Mouse (Mus musculus): ENCODE measurements around the gene Lag3. TPM values are rescaled to one million over a fixed set of nuclear protein-coding genes. Genes with fewer than 3 reads are reported as not detected.

The Lag3 gene
- polyA plus RNA-seq (2015; fragmentation: Nextera tagmentation; extraction: Ambion mirVana) = 1.7 and 3.1 TPM in 2 replicates

GRCm38 (mm10) chr6:124911533-124912218 is at the start of gene Lag3:
Lag3 (minus strand) TSS chr6:124911705.
- H3K4me1 ChIP-seq = peaks cover 55% of the 10 kb centered on the region
- H3K36me3 ChIP-seq = peaks cover 29% of the 10 kb centered on the region
- no peaks in the 10 kb centered on the region for H3K9me3 ChIP-seq
- H3K4me3 ChIP-seq = no peak within 1 kb of the TSS
- H3K27ac ChIP-seq = no peak within 1 kb of the TSS
- H3K27me3 ChIP-seq = peaks cover 22% of the 10 kb centered on the region
- H3K4me2 ChIP-seq (replicated peaks) = peak within 1 kb of the TSS; percentile 43
- peak within 1 kb of the TSS; percentile 43; the same call in 1 of the 2 replicates for H3K9ac ChIP-seq
- 15% methylated on average over 12 of the region's 13 CpGs for WGBS
- ATAC-seq (ENCODE audit: low FRiP score, low read depth) = no peak

DNA sequence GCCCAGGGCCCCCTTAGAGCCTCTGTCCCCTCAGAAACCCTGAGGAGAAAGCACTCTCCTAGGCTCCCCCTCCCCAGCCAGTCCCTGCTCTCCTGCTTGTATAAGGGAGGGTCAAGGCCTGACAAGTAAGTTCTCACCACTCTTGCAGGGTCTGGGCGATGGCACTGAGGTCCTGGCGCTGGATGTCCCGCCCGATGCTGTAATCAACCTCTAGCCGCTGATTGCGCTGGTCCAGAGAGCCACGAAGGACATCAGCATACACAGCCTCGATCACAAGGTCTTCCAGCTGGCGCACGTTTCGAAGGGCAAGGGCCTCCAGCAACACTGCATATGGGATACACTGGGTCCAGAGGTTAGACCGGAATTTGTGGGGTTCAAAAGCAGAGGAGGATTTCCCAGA is 49.5 kb upstream of the Lag3 start:
- Histone ChIP-seq H3K4me1 (peaks cover 8% of the 10 kb centered on the region), H3K9me3 (no peaks in the 10 kb centered on the region), H3K4me3 (no peak overlapping the region), H3K27ac (no peak overlapping the region), H3K4me2 (replicated peaks) (no peak overlapping the region), H3K27me3 (no peaks in the 10 kb centered on the region), H3K36me3 (peaks cover 69% of the 10 kb centered on the region), H3K9ac (no peak overlapping the region)
- no peak for ATAC-seq (ENCODE audit: low FRiP score, low read depth)
- WGBS = 94% methylated on average over 12 of the region's 12 CpGs

- WGBS = 90% methylated on average over 13 of the region's 13 CpGs
- Histone ChIP-seq H3K9me3 (no peaks in the 10 kb centered on the region), H3K9ac (no peak overlapping the region), H3K4me1 (peaks cover 7% of the 10 kb centered on the region), H3K27ac (no peak overlapping the region), H3K4me3 (no peak overlapping the region), H3K4me2 (replicated peaks) (no peak overlapping the region), H3K36me3 (peaks cover 80% of the 10 kb centered on the region), H3K27me3 (no peaks in the 10 kb centered on the region)
- ATAC-seq (ENCODE audit: low FRiP score, low read depth) = no peak
Observed at GRCm38 (mm10) chr6:124959960-124960359, 48.5 kb upstream of the Lag3 start.

DNA sequence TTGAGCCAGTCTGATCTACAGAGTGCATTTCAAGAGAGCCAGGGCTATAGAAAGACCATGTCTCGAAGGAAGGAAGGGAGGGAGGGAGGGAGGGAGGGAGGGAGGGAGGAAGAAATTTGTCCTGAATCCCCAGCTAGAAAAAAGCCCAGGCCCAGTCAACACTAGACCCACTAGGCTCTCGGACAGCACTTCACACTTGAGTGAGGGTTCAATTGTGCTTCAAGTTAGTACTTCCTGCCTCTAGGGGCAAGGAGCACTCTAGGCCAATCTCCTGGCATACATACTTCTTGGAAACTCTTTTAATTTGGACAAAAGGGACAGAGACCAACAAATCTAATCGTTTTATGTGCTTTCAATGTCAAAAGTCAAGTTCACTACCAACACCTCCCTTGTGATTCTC is 46.6 kb upstream of the Lag3 start:
- H3K9me3 ChIP-seq = no peaks in the 10 kb centered on the region
- H3K4me3 ChIP-seq = no peak overlapping the region
- H3K4me1 ChIP-seq = no peaks in the 10 kb centered on the region
- no peak overlapping the region for H3K4me2 ChIP-seq (replicated peaks)
- 93% methylated on average over 3 of the region's 3 CpGs for WGBS
- no peak overlapping the region for H3K27ac ChIP-seq
- no peak overlapping the region for H3K9ac ChIP-seq
- ATAC-seq (ENCODE audit: low FRiP score, low read depth) = no peak
- no peaks in the 10 kb centered on the region for H3K27me3 ChIP-seq
- H3K36me3 ChIP-seq = peaks cover 84% of the 10 kb centered on the region

- Histone ChIP-seq H3K27ac (no peak overlapping the region), H3K36me3 (peaks cover 59% of the 10 kb centered on the region), H3K27me3 (no peaks in the 10 kb centered on the region), H3K4me2 (replicated peaks) (no peak overlapping the region), H3K4me1 (no peaks in the 10 kb centered on the region), H3K4me3 (no peak overlapping the region), H3K9me3 (no peaks in the 10 kb centered on the region), H3K9ac (no peak overlapping the region)
- ATAC-seq (ENCODE audit: low FRiP score, low read depth) = no peak
- WGBS = 93% methylated on average over 4 of the region's 4 CpGs
Observed at GRCm38 (mm10) chr6:124955212-124955611, 43.7 kb upstream of the Lag3 start.

GRCm38 (mm10) chr6:124953991-124954715 is 42.6 kb upstream of the Lag3 start:
- 96% methylated on average over 2 of the region's 2 CpGs for WGBS
- no peak overlapping the region for H3K4me2 ChIP-seq (replicated peaks)
- peaks cover 48% of the 10 kb centered on the region for H3K36me3 ChIP-seq

DNA sequence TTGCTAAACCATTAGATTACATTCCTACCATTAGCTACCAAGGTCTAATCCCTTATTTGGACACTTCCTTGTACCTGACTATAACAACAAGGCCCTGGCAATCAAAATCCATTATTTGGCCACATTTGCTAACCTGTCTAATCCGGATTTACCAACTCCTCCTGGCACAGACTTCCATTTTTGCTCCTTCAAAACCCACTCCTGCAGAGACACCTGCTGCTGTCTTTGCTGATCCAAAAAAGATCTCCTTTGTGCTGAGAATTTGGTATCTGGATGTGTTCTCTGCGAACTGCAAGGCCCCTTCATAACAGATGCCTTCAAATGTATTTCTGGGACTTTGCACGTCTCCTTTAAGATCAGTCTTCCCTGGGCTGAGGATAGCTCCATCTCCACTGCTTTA is 32.0 kb upstream of the Lag3 start:
- ATAC-seq (ENCODE audit: low FRiP score, low read depth) = no peak
- WGBS = 83% methylated on average over 3 of the region's 3 CpGs
- Histone ChIP-seq H3K36me3 (peaks cover 10% of the 10 kb centered on the region), H3K9me3 (no peaks in the 10 kb centered on the region), H3K9ac (no peak overlapping the region), H3K4me2 (replicated peaks) (no peak overlapping the region), H3K27ac (no peak overlapping the region), H3K4me3 (no peak overlapping the region), H3K27me3 (no peaks in the 10 kb centered on the region), H3K4me1 (no peaks in the 10 kb centered on the region)

More at GRCm38 (mm10) chr6:124953991-124954715, 42.6 kb upstream of the Lag3 start:
- Histone ChIP-seq H3K9ac (no peak overlapping the region), H3K27ac (no peak overlapping the region), H3K9me3 (no peaks in the 10 kb centered on the region), H3K27me3 (no peaks in the 10 kb centered on the region), H3K4me3 (no peak overlapping the region), H3K4me1 (no peaks in the 10 kb centered on the region)
- no peak for ATAC-seq (ENCODE audit: low FRiP score, low read depth)

- Histone ChIP-seq H3K27me3 (no peaks in the 10 kb centered on the region), H3K36me3 (peaks cover 28% of the 10 kb centered on the region), H3K4me2 (replicated peaks) (no peak overlapping the region), H3K4me3 (no peak overlapping the region), H3K27ac (no peak overlapping the region), H3K9ac (no peak overlapping the region), H3K4me1 (no peaks in the 10 kb centered on the region), H3K9me3 (no peaks in the 10 kb centered on the region)
- WGBS = 95% methylated on average over 1 of the region's 1 CpGs
- ATAC-seq (ENCODE audit: low FRiP score, low read depth) = no peak
Observed at GRCm38 (mm10) chr6:124941679-124942078, 30.2 kb upstream of the Lag3 start.

- no peak overlapping the region for H3K4me3 ChIP-seq
- 94% methylated on average over 7 of the region's 7 CpGs for WGBS
- no peak overlapping the region for H3K9ac ChIP-seq
- H3K27me3 ChIP-seq = no peaks in the 10 kb centered on the region
- H3K36me3 ChIP-seq = peaks cover 60% of the 10 kb centered on the region
- ATAC-seq (ENCODE audit: low FRiP score, low read depth) = no peak
- no peak overlapping the region for H3K4me2 ChIP-seq (replicated peaks)
- no peak overlapping the region for H3K27ac ChIP-seq
- H3K4me1 ChIP-seq = peaks cover 8% of the 10 kb centered on the region
- H3K9me3 ChIP-seq = no peaks in the 10 kb centered on the region
Observed at GRCm38 (mm10) chr6:124938554-124938953, 27.0 kb upstream of the Lag3 start.

- Histone ChIP-seq H3K4me2 (replicated peaks) (no peak overlapping the region), H3K27me3 (no peaks in the 10 kb centered on the region), H3K9ac (no peak overlapping the region), H3K36me3 (peaks cover 68% of the 10 kb centered on the region), H3K9me3 (no peaks in the 10 kb centered on the region), H3K27ac (no peak overlapping the region), H3K4me1 (peaks cover 17% of the 10 kb centered on the region), H3K4me3 (no peak overlapping the region)
- whole genome bisulfite sequencing = 80% methylated on average over 2 of the region's 2 CpGs
- ATAC-seq (ENCODE audit: low FRiP score, low read depth) = no peak
Observed at GRCm38 (mm10) chr6:124937493-124937892, 26.0 kb upstream of the Lag3 start.

- ATAC-seq (ENCODE audit: low FRiP score, low read depth) = no peak
- WGBS = 84% methylated on average over 1 of the region's 1 CpGs
- peaks cover 69% of the 10 kb centered on the region for H3K36me3 ChIP-seq
Observed at GRCm38 (mm10) chr6:124936681-124937080, 25.2 kb upstream of the Lag3 start.

GRCm38 (mm10) chr6:124934670-124935069 is 23.2 kb upstream of the Lag3 start:
- Histone ChIP-seq H3K4me3 (no peak overlapping the region), H3K9me3 (no peaks in the 10 kb centered on the region), H3K27me3 (no peaks in the 10 kb centered on the region), H3K9ac (no peak overlapping the region), H3K4me2 (replicated peaks) (no peak overlapping the region), H3K36me3 (peaks cover 69% of the 10 kb centered on the region), H3K4me1 (peaks cover 32% of the 10 kb centered on the region), H3K27ac (no peak overlapping the region)
- WGBS = 90% methylated on average over 7 of the region's 7 CpGs
- no peak for ATAC-seq (ENCODE audit: low FRiP score, low read depth)

More at GRCm38 (mm10) chr6:124936681-124937080, 25.2 kb upstream of the Lag3 start:
- Histone ChIP-seq H3K9ac (no peak overlapping the region), H3K9me3 (no peaks in the 10 kb centered on the region), H3K4me2 (replicated peaks) (no peak overlapping the region), H3K27me3 (no peaks in the 10 kb centered on the region), H3K4me3 (no peak overlapping the region), H3K4me1 (peaks cover 22% of the 10 kb centered on the region), H3K27ac (no peak overlapping the region)

All from limb, embryonic 13.5 days (tissue).